Mouse (Mus musculus): ENCODE results near the gene Rsph1. TPM values are rescaled to one million over a fixed set of nuclear protein-coding genes. Genes with fewer than 3 reads are reported as not detected.

Gene Rsph1
- 1 to 10 TPM; 1.5 to 1.6 TPM for total RNA-seq (2021)
- long read RNA-seq, experiment 1, partial matches to known transcripts: 0 of 3 reads
- long read RNA-seq, experiment 1, other reads (novel, unspliced or antisense): 0 of 3 reads
- long read RNA-seq, experiment 2, partial matches to known transcripts: 0 of 3 reads
- long read RNA-seq, experiment 2, other reads (novel, unspliced or antisense): 1 of 3 reads

DNA sequence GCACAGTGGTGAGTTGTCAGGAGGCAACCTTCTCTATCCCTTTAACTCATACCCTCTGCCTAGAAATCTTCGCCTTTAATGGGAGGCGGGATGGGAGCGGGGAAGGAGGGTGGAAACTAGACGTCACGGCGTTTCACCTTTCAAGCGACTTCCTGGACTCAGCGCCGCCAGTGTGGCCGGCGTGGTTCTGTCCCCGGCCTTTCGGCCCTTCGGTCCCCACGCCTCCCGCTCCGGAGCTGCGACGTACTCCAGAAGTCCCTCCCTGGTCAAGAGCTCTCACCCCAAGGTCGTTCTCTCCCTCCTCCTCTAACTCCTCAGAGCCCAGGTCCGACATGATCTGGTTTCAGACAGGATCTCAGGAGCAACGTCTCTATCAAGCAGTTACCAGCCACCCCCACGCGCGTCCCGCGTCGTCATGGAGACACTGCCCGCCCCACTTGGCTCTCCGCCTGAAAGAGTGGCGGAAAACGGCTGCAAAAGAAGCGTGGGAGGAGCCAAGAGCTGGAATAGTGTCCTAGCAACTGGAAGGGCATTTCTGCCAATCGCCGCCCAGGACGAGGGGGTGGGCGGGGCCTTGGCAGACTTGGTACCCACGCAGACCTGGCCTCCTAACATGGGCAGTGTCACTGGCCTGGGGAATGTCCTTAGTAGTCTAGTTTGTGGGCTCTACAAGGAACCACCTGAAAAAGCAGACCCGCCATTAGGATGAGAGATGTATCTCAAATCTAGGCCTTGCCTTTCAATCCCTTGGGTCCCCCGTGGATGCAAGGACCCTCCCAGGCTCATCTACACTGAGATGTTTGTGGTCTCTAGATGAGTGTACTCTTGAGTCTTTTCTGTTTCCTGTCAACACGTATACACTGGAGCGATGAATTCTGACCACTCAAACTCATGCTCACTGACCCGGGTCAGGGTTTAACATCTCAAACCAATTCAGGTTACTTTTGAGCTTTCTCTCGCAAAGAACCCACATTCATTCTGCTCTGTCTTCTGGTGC is at the start of gene Rsph1:
Rsph1 (minus strand) TSS at position 462 of the 997 bp plus-strand sequence.
- peak; percentile 100 for DNase-seq
- intact Hi-C loops (cut with DNase I): no loop called here

DNA sequence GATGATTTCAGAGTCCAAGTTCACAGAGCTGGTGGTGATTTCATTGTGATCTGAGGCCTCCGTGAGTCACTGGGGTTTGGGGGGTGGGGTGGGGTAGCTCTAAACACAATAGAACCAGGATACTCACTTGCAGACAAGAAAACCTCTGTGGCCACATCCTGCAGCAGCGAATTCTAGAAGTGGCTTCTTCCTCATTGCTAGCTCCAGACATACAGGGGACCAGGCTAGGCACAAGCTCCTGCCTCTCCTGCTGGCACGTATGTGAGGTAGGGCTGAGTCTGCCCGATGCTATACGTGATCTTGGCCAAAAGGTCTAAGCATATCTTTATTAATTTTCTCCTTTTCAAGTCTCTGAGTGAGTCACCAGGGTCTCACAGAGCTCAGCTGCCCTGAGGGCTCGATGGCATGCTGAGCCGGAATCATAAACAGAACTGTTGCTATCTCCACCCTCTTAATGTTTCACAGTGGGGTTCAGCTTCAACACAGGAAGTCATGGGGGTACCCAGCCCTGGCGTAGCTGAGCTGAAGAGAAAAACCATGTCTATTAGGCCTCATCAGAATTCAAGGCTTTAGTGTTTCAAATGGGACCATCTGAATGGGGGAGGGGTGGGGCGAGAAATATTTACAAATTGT is 49.2 kb upstream of the Rsph1 start:
- no peak for DNase-seq
- intact Hi-C loops (cut with DNase I): no loop called here

DNA sequence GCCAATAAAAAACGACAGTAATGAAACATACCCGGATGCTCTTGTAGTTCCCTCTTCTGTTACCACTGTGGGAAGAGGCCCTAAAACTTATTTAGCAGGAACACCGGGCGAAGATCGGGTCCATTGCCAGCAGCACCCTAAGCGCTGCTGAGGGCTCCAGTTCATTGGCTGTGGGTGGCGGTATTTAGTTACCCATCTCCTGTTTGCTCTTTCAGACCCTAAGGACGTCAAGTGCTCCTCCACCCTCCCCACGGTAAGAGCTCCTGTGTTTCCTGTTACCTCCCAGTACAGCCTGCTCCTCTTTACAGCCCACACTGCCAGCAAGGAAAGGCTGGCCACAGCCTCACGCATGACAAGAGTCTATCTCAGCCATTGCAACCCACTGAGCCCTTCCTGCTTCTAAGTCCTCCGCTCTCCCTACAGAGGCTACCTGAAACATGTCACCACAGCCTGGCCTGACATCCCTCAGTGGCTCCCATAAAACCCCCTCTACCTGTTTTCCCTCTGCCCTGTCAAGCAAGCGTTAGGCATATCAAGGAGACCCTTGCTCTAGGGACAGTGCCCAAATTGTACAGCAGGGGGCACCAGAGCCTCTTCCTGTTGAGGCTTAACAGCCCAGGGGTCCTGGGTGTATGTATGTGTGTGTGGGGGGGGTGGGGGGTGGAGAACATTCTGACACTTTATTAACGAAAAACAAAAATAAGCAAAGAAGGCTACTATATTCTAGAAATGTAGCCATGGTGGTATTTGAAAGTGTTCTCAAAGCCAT is 48.5 kb upstream of the Rsph1 start:
- intact Hi-C loops (cut with DNase I): no loop called here
- peak in 1 of 2 experiments; percentile 56 for DNase-seq

DNA sequence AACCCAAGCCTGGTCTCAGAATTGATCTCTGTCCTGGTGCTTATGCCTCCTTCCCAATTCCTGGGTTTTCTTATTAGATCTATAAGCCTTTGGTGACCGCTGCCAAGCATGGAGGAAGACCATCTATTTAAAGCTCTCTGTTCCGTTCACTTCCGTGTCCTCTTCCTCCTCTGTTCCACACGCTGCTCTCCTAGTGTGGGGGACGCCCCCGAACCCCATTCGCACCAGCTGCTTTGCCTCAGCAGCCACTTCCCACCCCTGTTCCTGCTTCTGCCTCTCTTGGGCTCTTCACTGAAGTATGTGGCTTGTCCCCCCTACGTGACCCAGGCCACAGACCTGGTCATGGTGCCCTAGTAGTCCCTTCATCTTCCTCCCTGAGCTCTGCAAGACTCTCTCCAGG is 47.0 kb upstream of the Rsph1 start:
- intact Hi-C loops (cut with DNase I): no loop called here
- DNase-seq: no peak

DNA sequence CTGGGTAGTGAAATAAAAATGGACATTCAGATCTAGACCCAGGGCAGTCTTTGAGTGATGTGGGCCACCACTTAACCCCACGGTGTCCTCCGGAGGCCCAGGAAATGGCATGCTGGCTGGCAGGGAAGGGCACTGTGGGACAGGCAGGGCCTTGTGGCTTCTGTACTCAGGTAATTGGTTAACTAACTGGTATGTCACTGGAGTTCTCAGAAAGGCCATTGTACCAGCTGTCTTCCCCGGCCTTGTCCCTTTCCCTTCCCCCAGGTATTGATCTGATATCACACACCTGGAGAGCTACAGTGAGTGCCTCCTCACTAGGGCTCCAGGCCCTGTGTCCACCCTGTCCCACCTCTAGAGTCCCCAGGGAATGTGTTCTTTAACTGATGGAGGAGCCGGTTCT is 46.2 kb upstream of the Rsph1 start:
- intact Hi-C loops (cut with DNase I): no loop called here
- DNase-seq: no peak

DNA sequence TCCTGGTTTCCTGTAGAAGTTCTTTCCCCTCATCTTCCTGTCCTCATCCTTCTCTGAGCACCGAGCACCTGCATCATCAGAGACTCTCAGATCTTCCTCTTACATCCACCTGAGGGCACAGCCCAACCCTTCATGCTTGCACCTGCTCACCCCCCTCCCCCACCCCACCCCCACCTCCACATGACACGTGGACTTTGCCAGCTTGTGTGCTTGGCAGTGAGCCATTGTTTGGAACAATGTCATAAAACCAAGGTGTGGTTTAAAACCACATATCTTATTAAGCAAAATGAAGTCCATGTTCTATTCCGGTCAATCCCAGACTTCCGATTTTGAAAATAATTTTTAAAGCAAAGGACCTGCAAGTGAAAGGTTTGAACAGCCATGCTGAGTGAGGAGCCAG is 45.3 kb upstream of the Rsph1 start:
- no peak for DNase-seq
- intact Hi-C loops (cut with DNase I): no loop called here

DNA sequence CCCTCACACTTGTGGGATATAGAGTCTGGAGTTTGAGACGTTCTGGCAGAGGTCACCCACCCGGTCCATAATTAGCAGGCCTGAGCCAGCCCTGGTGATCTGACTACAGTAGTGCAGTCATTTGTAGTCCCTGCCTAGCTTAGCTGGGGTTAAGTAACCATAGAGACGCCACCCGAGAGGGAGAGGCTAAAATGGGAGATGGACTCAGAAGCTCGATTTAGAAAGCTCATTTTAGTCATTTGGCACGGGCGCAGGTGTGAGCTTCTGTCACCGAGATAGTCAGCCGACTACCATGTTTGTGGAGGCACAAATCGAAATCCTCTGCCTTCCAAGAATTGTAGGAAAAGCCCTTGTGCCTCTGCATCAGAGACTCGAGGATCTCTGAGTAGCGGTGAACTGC is 44.2 kb upstream of the Rsph1 start:
- intact Hi-C loops (cut with DNase I): no loop called here
- DNase-seq: peak in 1 of 2 experiments; percentile 44

DNA sequence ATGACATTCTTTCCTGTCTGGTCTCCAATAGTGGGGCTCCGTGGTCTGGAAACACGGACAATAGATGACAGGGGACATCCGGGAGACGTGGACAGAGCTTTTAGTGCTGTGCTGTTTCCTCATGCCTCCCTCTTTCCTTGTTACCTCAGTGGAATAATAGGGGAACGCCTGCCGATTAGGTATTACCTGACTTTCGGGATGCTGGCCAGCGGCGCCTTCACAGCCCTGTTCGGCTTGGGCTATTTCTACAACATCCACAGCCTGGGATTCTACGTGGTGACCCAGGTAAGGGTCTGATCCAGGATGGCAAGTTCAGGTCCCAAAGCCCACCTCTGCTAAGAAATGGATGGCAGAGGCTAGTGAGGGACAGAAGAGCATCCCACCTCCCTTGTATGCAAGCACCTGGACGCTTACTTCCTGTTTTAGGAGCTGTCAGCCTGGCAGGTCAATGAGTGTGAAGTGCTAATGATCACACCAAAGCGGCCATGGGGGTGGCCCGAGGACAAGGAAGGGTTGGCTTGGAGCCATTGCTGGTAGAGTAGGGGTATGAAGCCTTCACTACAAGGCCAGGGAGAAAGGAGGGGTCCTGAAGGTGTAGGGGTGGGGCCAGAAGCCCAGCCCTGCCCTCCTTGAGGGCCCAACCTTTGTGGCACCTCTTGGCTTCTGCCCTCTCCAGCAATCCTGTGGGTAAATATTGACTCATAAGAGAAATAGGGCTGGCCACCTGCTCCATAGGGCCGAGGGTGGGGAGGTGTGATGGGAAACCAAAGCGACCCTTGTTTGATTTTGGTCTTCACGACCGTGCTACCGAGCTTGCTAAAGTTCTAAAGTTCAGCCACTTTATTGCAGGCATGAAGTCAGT is 42.0 kb upstream of the Rsph1 start:
- DNase-seq: no peak
- intact Hi-C loops (cut with DNase I): no loop called here

DNA sequence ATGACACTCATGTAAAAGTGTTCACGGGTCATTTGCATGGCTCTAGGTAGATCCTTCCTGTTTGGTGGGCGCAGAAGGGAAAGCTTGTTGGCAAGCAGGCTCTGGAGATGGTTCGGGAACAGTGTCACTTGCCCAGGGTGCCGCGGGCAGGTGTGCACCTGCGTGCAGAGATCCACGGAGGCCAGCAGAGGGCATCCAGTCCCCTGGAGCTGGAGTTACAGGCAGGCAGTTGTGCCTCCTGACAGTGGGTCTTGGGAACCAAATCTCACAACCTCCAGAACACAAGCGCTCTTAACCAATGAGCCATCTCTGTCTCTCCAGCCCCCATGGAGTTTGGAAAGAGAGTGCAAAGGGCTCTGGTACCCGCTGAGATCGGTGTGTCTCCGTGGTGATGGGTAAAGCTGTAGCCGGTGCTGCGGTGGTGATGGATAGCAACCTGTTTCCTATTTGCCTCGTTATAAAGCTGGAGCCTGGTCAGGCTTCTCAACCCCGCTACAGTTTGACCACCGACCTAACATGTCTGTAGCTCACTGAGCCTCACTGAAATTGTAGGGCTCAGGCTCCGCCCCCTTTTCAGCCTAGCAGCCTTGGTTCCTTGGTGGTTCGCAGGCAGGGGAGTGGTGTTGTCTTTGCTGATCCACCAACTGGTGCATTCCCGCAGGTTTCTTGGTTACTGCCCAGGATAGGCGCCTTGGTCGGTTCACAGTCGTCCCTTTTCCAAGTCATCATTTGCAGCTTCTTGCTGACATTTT is 40.5 kb upstream of the Rsph1 start:
- no peak for DNase-seq
- intact Hi-C loops (cut with DNase I): no loop called here

DNA sequence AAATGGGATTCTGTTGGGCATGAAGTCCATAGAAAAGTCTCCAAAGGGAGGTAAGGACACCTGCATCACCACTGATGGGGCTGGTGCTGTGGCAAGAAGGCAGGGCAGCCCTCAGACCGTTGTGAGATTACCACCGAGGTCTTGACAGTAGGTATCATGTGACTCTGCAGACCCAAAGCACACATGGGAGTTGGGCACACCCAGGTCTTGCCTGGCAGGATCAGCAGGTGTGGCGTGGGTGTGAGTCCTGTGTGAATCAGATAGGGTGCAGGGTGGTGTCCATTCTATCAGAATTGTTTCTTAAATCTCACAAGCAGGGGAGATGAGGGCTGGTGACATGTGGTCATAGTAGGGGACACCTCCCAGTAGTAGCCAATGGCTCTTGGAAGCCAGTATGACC is 39.8 kb upstream of the Rsph1 start:
- no peak for DNase-seq
- intact Hi-C loops (cut with DNase I): no loop called here

DNA sequence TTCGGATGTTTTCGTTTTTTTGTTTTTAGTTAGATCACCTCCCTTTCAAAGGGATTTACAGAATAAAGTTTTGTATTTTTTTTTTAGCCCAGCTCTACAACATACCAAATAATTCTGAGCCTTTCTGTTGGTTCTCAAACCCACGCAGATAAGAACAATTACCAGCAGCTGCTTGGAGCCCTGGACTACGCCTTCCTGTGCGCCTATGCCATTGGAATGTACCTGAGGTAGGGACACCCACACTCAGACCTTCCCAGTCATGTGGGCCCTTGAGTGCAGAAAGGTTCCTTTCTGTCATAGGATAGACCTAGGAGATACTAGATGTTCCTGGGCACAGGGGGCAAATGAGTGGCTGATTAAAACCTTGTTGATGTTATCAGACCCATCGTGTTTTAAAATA is 38.8 kb upstream of the Rsph1 start:
- intact Hi-C loops (cut with DNase I): no loop called here
- DNase-seq: no peak

DNA sequence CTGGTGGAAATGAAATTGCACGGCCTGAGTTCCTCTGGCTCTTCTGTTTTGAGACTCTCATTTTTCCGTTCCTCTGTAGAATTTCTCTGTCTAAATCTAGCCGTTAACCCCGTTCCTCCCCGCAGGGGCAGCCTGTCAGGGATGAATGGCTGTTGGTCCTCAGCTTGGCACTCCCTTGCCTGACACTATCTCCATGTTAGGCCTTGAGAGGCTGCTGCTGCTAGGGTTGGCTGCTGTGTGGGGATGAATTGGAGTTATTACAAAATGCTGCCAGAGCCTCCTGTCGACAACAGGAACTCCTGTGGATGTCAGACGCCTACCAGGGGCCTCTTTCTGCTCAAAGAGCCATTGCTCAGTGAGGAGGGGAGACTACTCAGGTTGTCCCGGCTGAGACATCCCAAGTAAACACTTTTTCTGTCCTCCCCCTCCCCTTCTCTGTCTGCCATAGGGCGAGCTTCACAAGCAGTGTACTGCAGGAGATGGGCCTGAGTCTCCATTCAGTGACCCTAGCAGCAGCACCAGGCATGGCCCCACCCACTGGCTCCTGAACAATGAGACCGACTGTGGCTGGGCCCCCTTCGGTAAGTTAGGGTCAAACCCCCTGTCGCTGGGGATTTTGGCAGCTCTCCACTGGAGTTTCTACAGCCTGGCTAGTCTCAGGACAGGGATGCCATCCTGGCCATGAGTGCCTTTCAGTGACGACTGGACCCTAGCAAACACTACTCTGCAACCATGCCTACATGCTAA is 38.0 kb upstream of the Rsph1 start:
- peak in 1 of 2 experiments; percentile 12 for DNase-seq
- intact Hi-C loops (cut with DNase I): no loop called here

DNA sequence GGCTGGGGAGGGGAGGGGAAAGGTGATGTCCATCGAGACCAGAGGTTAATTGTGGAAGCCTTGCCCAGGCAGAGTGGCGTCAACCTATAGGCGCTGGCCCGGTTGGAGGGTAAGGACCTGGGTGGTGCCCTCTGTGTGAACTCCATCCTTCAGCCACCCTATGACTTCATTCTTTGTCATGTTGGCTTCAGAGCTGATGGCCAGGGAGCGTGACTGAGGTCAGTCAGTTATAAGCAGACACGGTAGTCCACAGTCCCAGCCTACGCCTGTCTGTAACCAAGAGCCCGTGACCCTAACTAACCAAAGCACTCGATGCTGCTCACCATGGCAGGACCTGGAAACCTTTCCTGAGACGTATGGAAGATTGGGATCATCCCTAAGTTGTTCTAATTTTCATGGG is 35.5 kb upstream of the Rsph1 start:
- no peak for DNase-seq
- intact Hi-C loops (cut with DNase I): no loop called here

DNA sequence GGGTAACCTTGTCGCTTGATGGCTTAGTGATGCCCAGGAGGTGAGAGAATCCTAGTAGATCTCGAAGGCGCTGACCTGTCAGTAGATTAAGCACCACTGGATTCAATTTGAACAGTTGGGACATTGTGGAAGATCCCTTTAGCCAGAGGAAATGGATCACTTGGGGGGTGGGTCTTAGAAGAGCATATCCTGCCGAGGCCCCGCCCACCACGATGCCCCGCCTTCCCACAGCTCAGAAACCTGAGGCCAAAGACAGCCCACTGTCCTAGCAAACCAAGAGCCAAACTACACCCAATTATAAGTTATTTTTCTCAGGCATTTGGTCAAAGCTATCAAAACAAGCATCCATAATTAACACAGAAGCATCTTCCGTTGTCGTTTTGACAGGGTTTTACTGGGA is 33.9 kb upstream of the Rsph1 start:
- intact Hi-C loops (cut with DNase I): no loop called here
- DNase-seq: no peak

DNA sequence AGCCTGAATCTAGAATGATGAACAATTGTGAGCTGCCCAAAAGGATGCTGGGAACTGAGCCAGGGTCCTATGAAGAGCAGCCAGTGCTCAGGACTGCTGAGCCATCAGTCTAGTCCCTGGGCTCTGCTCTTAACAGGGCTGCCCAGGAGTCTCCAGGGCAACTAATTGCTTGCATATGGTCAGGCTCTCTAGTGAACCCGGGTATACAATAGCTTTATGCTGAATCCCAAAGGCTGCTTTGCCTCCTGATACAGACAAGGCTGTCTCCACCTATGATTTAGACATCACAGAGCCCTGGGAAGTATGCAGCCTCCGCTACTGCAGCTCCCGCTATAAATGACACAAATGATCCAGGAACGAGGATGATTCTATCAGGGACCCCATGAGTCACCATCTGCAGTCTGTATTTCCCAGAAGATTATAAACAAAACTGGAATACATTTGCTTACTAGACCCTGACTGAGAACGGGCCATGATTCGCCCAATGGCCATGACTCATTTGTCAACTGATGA is 32.2 kb upstream of the Rsph1 start:
- DNase-seq: peak in 1 of 2 experiments; percentile 33

DNA sequence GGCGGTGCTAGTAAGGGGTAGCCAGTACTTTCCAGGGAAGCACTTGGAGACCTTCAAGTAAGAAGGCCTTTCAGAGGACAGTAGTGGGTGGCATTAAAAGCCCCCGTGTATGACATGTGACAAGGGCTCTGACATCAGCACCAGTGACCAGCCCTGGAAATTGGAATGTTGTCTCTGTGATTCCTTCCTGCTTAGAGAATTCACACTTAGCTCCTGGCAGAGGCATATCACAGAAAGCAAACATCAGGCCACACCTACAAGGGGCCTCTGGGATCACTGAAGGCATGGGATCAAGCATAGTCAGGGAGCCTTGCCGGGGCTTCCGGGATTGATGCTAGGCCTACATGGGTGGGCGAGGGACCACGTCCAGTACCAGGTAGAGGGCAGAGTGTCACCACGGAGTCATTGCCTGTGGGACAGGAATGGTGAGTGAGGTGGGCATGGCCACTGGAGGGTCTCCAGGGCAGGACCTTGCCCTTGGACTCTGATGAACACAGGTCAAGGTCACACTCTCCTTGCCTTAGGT is 31.2 kb upstream of the Rsph1 start:
- peak in 1 of 2 experiments; percentile 26 for DNase-seq
- intact Hi-C loops (cut with DNase I): loop anchor here (1.0 kb wide), 1 partner anchor 54 kb away; no protein-coding TSS in a partner anchor

More for the DNA sequence above, 32.2 kb upstream of the Rsph1 start:
- intact Hi-C loops (cut with DNase I): no loop called here

DNA sequence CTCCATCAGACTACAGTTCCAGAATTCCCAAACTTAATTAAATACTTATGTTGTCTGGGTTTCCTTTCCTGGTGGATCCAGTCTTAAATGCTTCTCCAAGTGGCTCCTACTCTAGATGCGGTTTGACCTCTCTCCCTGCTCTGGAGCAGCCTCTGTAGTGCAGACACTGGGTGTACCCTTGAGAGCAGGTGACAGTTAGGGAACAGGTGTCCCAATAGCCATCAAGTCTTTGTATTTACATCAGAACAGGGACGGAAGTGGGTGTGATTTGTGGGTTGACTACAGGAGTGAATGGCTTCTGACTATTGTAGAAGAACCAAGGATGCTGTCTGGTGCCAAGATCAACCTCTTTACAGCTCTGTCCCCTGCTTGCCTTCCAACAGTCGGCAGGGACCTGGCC is 30.6 kb upstream of the Rsph1 start:
- DNase-seq: no peak
- intact Hi-C loops (cut with DNase I): loop anchor here (1.0 kb wide), 1 partner anchor 53 kb away; no protein-coding TSS in a partner anchor

DNA sequence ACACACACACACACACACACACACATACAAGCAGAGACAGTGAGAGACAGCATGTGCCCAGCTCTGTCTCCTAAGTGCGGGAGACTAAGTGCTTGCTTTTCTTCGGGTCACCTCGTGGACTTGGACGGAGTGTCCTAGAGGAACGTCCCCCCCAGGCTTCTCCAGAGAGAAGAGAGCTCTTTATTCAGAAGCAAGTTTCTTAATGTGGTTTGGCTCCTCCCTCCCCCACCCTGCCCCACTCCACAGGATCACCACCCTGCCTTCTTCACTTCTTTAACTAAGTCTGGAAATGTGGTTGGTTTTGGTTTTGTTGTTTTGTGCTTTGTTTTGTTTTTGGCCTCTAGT is 28.6 kb upstream of the Rsph1 start:
- DNase-seq: no peak
- intact Hi-C loops (cut with DNase I): no loop called here
